1 mouse cellular context compared by ENCODE assay signal in genomic region chr11:86409580-86409947, GRCm38 (mm10).
A peak's percentile ranks its signal among the peaks of the same experiment; 100 is the strongest.
TF ChIP-seq lines count a peak whose summit lies in the region.

No protein-coding gene starts in this region.

TF ChIP-seq in MEL, 35 proteins besides CTCF, POLR2A, EP300 and RAD21 (continued from another document):
- peak; percentile 66 for TF ChIP-seq NRF1 (IDR thresholded peaks at IDR 0.05; ENCODE audit: insufficient read depth, low read depth, low read length, poor library complexity, severe bottlenecking)
- no peak for TF ChIP-seq KAT2A (conservative IDR thresholded peaks at IDR 0.05; ENCODE audit: low read depth, low read length)
- TF ChIP-seq CHD1 (IDR thresholded peaks at IDR 0.05; ENCODE audit: low read depth, low read length), result peak; percentile 55; the same call in 1 of the 2 replicates
- TF ChIP-seq MAX (IDR thresholded peaks at IDR 0.05; ENCODE audit: low read length), result peak; percentile 92
- peak; percentile 75; the same call in 1 of the 2 replicates for TF ChIP-seq BHLHE40 (IDR thresholded peaks at IDR 0.05; ENCODE audit: borderline replicate concordance, low read depth, low read length)
- TF ChIP-seq ZC3H11A (IDR thresholded peaks at IDR 0.05; ENCODE audit: low read depth, low read length), result 0 out of 2 replicates have a peak, but pooled peaks have one; percentile 6
